Mouse (Mus musculus): Measurements from ENCODE around the gene Tnc.

- TF ChIP-seq CTCF (conservative IDR thresholded peaks at IDR 0.05; ENCODE audit: insufficient read depth, insufficient read length, low read depth, low read length) (no peak), POLR2A (IDR thresholded peaks at IDR 0.05; ENCODE audit: low read depth, low read length) (no peak)
Measured at GRCm38 (mm10) chr4:63939428-63939827, 107.4 kb downstream of the Tnc start.
